Mouse (Mus musculus) lung, adult 2 months (tissue): ENCODE results near the gene Atf6.

Source experiments
- CTCF ChIP-seq: fragments of 200-500 bp; IDR thresholded peaks from 2 replicates; pipeline ENCODE4 v1.5.1; 2011; ENCODE audit warnings: mild to moderate bottlenecking, low read length, control low read depth; ENCODE audit not compliant: insufficient read depth
- POLR2A ChIP-seq: fragments of 200-500 bp; IDR thresholded peaks from 2 replicates; pipeline ENCODE4 v1.6.1; 2011; ENCODE audit warnings: low read depth, mild to moderate bottlenecking, control low read depth, low read length, borderline replicate concordance; ENCODE audit errors: extremely low read depth

GRCm38 (mm10) chr1:170679624-170680023 lies 187.9 kb downstream of the Atf6 start:
- TF ChIP-seq POLR2A = no peak
- TF ChIP-seq CTCF = no peak
